Mouse (Mus musculus) spleen, postnatal 10 days (tissue): Measurements from ENCODE around the gene D7Ertd443e.

Experiments used
- DNase-seq, 2 experiments: peaks; one replicate each; pipeline ENCODE4 v3.0.0; 2021 to 2022; ENCODE audit warnings: low spot score in 2 of 2

D7Ertd443e gene

GRCm38 (mm10) chr7:134289126-134289525 lies 96.3 kb downstream of the D7Ertd443e start:
- DNase-seq: no peak

DNA sequence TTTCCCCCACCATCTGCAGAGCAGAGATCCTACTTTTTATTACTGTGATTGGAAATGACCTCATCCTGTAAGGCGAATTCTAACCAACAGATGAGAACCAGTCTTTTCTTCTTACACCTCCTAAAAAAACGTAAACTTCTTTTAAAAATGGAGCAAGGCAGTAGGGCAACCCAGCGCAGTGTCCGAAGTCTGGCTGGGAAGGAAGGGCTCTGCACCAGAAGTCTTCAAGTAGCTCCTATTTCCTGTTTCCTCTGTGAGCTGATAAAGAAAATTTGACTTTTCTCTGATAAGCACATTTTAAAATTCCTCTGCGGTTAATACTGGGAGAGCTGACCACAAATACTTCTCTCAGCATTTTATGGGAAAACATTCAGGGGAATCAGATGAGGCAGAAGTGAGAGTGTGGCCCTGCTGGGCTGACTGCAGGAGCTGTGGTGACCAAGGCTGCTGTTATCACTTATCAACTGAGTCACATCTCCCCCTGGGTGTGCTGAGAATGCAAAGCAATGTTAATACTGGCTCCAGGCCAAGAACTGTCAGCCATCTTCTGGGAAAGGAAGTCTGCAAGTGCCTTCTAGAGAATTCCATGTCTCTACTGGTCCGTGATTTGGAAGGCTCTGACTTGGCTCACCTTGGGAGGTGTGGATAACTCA lies 97.8 kb downstream of the D7Ertd443e start:
- no peak for DNase-seq

DNA sequence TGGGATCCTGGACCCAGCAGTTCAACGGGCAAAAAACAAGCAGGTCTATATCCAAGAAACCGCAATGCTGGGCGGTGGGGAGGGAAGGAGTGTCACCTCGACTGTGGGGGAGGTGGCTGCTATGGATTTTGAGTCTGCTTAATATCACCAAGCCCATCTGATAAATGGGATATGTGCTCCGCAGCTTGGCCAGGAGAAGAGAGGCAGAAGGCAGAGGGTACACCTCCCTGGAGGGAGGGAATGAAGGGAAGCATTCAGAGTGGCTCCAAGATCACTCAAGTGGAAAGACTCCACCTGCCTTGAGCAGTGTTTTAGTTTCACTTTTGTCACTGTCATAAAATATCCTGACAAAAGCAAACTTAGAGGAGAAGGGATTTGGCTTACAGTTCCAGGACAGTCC lies 112.5 kb downstream of the D7Ertd443e start:
- no peak for DNase-seq

- no peak for DNase-seq
Measured at GRCm38 (mm10) chr7:134272421-134272820, 113.0 kb downstream of the D7Ertd443e start.

DNA sequence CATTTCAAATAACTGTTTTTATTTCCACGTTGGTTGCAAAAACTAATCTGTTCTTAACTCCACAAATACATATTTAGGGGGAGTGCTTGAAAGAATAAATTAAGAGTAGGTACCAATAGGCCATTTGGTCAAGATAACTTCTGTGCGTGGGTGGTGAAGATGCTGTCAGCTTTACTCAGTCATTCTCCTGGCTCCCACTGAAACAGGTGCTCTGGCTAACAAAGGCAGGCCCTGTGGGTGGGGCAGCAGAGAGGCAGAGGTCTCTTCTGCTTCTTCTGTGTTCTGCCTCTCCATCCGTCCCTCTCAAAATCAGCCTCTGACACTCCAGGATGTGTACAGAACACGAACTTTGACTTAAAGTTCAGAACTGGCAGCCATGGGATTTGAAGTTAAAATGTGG lies 119.7 kb downstream of the D7Ertd443e start:
- DNase-seq: no peak

DNA sequence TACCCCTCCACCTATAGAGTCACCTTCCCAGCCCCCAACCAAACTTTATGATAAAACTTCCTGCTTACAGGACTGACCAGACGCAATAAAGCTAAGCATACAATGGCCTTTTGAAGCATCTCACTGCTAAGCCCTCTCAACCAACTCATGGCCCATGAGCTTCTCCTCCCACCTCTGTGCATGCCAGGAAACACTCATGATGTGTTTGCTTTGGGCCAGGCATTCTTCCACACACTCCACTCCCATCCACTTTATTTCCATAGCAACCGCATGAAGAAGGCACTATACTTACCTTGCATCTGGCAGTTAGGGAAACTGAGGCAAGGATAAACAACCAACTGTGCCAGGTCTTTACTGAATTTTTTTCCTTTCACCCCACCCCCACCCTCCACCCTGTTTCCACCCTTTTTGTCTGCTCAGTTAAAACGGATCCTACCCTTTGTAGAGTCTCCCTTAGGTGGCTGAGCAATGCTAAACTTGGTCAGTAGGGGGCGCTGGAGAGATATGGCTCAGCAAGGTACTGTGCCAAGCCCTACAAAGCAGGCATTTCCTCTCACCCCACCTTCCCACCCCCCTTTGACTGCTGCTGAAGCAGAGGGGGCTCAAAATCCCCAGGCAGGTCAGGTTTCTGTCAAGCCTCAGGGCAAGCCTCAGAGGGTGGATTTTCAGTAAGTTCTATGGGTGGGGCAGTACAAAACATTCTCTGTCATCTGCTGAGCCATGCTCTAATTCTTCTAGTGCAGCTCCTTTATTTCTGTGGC lies 122.1 kb downstream of the D7Ertd443e start:
- DNase-seq: peak; percentile 21 to 64

GRCm38 (mm10) chr7:134261003-134261701 lies 124.3 kb downstream of the D7Ertd443e start:
- DNase-seq: no peak

DNA sequence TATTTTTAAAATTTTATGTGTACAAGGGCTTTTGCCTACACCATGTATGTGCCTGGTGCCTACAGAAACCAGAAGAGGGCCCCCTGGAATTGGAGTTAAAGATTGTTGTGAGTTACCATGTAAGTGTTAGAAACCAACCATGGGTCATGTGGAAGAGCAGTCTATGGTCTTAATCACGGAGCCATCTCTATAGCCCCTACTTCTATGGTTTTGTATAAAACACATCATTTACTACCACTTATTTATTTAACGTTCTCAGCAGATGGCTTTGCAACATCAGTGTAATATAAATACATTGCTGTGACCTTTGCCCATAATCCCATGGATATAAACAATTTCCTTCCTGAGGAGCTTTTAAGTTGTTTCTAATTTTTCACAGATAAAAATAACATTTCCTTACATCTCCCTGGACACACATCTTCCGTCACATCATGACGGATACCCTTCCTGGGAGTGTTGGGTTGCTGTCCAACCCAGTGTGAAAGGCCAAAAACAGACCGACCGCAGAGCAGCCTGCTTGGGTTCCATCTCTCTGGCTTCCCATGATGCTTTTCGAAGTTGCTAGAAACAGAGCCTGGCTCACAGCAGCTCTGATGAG lies 135.1 kb downstream of the D7Ertd443e start:
- DNase-seq: no peak

- no peak for DNase-seq
Measured at GRCm38 (mm10) chr7:134248041-134248440, 137.4 kb downstream of the D7Ertd443e start.

- DNase-seq: no peak
Measured at GRCm38 (mm10) chr7:134246624-134247023, 138.8 kb downstream of the D7Ertd443e start.

DNA sequence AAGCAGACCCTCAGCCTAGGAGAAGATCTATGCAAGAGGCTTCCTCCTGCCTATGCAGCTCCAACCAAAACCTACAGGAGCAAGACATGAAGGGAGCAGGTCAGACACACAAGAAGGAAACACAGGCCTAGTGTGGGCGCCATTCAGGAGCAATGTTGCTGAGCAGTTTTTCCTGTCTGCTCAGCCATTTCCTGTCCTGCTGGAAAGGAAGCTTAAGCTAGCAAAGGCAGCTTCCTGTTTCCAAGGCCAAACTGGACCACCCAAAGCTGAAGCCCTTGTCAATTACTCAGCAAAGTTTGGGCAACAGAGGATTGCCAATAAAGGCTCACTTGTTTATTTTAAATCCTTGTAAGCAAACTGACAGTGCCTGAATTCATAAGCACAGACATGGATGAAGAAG lies 142.7 kb downstream of the D7Ertd443e start:
- no peak for DNase-seq

DNA sequence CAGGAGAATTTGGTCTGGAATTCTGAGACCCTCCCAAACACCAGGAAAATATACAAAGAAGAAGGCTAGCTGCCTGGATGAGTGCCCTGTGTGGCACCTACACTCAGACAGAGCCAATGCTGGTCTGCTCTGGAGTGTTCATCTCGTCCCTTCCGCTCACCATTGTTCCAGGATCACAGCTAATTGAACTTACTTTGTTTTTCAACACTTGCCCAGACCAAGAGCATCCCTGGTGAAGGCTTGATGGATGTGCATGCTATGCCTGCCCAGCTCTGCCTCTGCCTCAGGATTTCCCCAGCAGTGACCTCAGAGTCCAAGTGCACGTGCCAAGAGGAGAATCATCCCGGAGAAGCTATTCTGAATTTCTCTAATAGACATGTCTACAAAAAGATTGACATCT lies 144.2 kb downstream of the D7Ertd443e start:
- DNase-seq: no peak

GRCm38 (mm10) chr7:134240579-134240978 lies 144.9 kb downstream of the D7Ertd443e start:
- no peak for DNase-seq

DNA sequence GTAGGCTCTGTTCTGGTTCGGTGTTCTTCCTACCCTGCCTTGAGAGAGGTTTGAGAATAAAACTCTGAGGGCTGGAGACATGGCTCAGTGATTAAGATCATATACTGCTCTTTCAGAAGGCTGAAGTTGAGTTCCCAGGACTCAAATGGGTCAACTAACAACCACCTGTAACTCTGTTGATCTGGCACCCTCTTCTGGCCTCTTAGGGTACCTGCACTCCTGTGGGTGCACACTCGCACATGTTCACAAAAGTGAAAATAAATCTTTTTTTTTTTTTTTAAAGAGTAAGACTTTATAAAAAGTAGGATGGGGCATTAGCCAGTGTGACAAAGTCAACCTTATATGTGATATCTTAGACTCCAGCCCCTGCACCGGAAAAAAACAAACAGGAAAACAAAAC lies 146.6 kb downstream of the D7Ertd443e start:
- no peak for DNase-seq

DNA sequence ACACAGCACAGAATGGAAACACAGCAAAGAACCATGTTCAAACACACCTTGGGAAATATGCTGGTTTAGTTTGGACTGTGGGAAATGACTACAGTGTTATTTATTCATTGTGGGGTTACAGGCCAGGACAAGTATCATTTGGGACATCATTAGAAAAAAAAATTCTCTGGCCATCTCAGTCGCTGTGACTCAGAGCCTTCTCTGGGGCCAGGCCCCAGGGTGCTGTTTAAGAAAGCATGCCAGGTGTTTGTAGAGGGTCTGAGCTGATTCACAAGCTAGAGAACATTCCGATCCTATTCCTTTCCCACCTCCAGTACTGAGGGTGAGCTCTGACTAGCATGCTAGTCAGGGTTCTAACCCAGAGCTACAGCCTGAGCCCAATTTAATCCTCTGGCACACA lies 148.1 kb downstream of the D7Ertd443e start:
- DNase-seq: no peak

DNA sequence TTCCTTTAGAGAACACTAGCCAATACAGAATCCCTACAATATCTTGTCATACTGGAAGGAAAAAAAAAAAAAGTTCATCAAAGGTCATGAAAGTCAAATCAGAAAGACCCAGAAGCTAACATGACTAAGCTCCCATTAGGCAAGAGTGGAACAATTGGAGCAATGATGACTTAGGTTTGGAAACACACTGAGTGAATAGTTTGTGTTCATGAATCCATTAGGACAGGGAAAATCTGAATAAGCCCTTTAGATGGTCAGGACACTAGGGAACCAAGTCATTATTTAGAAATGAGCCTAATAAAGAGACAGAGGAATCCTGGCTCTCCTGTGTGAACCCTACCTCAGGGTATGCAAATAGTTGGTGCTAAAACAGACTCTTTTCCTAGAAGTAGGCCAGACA lies 148.7 kb downstream of the D7Ertd443e start:
- no peak for DNase-seq

- DNase-seq: no peak
Measured at GRCm38 (mm10) chr7:134235552-134235951, 149.9 kb downstream of the D7Ertd443e start.

- no peak for DNase-seq
Measured at GRCm38 (mm10) chr7:134231378-134232346, 153.8 kb downstream of the D7Ertd443e start, which contains the start of gene Adam12. Adam12 (minus strand) TSS chr7:134232146.

GRCm38 (mm10) chr7:134230708-134231107 lies 154.8 kb downstream of the D7Ertd443e start:
- no peak for DNase-seq

DNA sequence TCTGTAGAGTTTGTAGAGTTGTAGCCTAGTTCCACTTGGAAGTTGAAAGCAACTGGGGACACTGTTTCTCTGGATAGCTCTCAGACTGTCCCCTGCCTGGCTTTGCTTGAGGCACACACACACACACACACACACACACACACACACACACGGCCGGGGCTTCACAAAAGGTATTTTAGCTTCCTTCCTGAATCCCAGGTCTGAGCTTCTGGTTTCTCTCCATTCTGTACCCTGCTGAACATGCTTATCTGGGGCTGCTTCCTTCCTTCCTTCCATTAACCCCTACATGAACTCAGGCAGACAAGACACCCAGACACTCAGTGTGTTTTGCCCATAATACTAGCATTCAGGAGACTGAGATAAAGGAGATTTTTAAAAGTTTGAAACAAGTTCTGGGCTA lies 155.6 kb downstream of the D7Ertd443e start:
- DNase-seq: no peak
